7 mouse cellular contexts compared by ENCODE assay signal in genomic region chr10:80538710-80539394, GRCm38 (mm10). TPM values are rescaled to one million over a fixed set of nuclear protein-coding genes. Genes with fewer than 3 reads are reported as not detected.
DNase-seq lines count a peak whose midpoint lies in the region; ATAC-seq and TF ChIP-seq lines count a peak whose summit lies in the region.

Gene Atp8b3, minus strand, starts transcription at chr10:80539124.

- TF ChIP-seq CTCF in MEL (IDR thresholded peaks at IDR 0.05 in 2 of 3, conservative IDR thresholded peaks at IDR 0.05 in 1 of 3; ENCODE audit: control insufficient read depth in 1 of 3, insufficient read depth in 1 of 3, low read depth in 2 of 3, low read length in 3 of 3, poor library complexity in 1 of 3, severe bottlenecking in 1 of 3), result peak; percentile 9 to 42 (median 26); a peak in 3 of 6 replicates

- H3K36me3 ChIP-seq in MEL (ENCODE audit: control insufficient read depth in 1 of 2, insufficient read depth in 2 of 2, low read length in 2 of 2), result peaks cover 0 to 9% of the 10 kb centered on the region in 2 experiments; a peak in 3 of 4 replicates
- H3K36me3 ChIP-seq in forebrain, embryonic 13.5 days (ENCODE audit: poor library complexity, severe bottlenecking), result peaks cover 30% of the 10 kb centered on the region
- peaks cover 30% of the 10 kb centered on the region for H3K36me3 ChIP-seq in hindbrain, embryonic 10.5 days
- peaks cover 30% of the 10 kb centered on the region for H3K36me3 ChIP-seq in limb, embryonic 14.5 days (ENCODE audit: control insufficient read depth, insufficient read depth, low read length)
- H3K36me3 ChIP-seq in midbrain, embryonic 15.5 days (replicated peaks), result peaks cover 15% of the 10 kb centered on the region; the same call in 1 of the 2 replicates

- no peak within 1 kb of the TSS for H3K27ac ChIP-seq in MEL (ENCODE audit: control insufficient read depth, low read depth, low read length)
- no peak within 1 kb of the TSS for H3K27ac ChIP-seq in forebrain, embryonic 13.5 days
- H3K27ac ChIP-seq in hindbrain, embryonic 10.5 days, result peak within 1 kb of the TSS; percentile 57; the same call in 1 of the 2 replicates
- H3K27ac ChIP-seq in limb, embryonic 14.5 days (replicated peaks; ENCODE audit: low read depth, low read length), result no peak within 1 kb of the TSS
- no peak within 1 kb of the TSS for H3K27ac ChIP-seq in midbrain, embryonic 15.5 days

- no peaks in the 10 kb centered on the region for H3K27me3 ChIP-seq in MEL (ENCODE audit: control insufficient read depth in 1 of 2, insufficient read depth in 2 of 2, low read length in 2 of 2)
- H3K27me3 ChIP-seq in forebrain, embryonic 13.5 days, result peaks cover 47% of the 10 kb centered on the region
- peaks cover 53% of the 10 kb centered on the region for H3K27me3 ChIP-seq in hindbrain, embryonic 10.5 days (ENCODE audit: insufficient read depth, poor library complexity, severe bottlenecking)
- H3K27me3 ChIP-seq in limb, embryonic 14.5 days (ENCODE audit: control insufficient read depth, insufficient read depth, low read length), result peaks cover 32% of the 10 kb centered on the region; the same call in 1 of the 2 replicates
- H3K27me3 ChIP-seq in midbrain, embryonic 15.5 days (replicated peaks), result peaks cover 43% of the 10 kb centered on the region

- DNase-seq in MEL (ENCODE audit: low read depth, low spot score), result peak; percentile 99
- peak; percentile 89 for DNase-seq in adrenal gland, postnatal 25 days
- DNase-seq in hindbrain, embryonic 10.5 days (ENCODE audit: low spot score), result peak; percentile 78
- DNase-seq in limb, embryonic 14.5 days (ENCODE audit: low spot score), result peak; percentile 55
- DNase-seq in spleen, postnatal 4 days (ENCODE audit: low spot score in 2 of 2), result peak; percentile 99 to 100

- peak; percentile 22 to 36; a peak in 1 of 4 replicates for TF ChIP-seq POLR2A in MEL (IDR thresholded peaks at IDR 0.05; ENCODE audit: control insufficient read depth in 1 of 2, insufficient read depth in 1 of 2, low read depth in 1 of 2, low read length in 2 of 2, poor library complexity in 1 of 2)
- no peak for TF ChIP-seq POLR2A in limb, embryonic 14.5 days (IDR thresholded peaks at IDR 0.05; ENCODE audit: borderline replicate concordance, extremely low read depth, insufficient read depth, insufficient read length)

- no peaks in the 10 kb centered on the region for H3K79me2 ChIP-seq in MEL (ENCODE audit: control insufficient read depth, insufficient read depth, low read length, poor library complexity)

- peaks cover 10 to 35% of the 10 kb centered on the region in 2 experiments; a peak in 3 of 4 replicates for H3K4me1 ChIP-seq in MEL (ENCODE audit: control insufficient read depth in 1 of 2, insufficient read depth in 2 of 2, low read length in 2 of 2)
- H3K4me1 ChIP-seq in forebrain, embryonic 13.5 days, result peaks cover 9% of the 10 kb centered on the region
- peaks cover 36% of the 10 kb centered on the region for H3K4me1 ChIP-seq in hindbrain, embryonic 10.5 days (replicated peaks)
- peaks cover 3% of the 10 kb centered on the region; the same call in 1 of the 2 replicates for H3K4me1 ChIP-seq in limb, embryonic 14.5 days (ENCODE audit: control insufficient read depth, insufficient read depth, low read length)
- H3K4me1 ChIP-seq in midbrain, embryonic 15.5 days, result peaks cover 4% of the 10 kb centered on the region; the same call in 1 of the 2 replicates

- peak; percentile 66; the same call in 1 of the 2 replicates for ATAC-seq in forebrain, embryonic 13.5 days
- 0 out of 2 replicates have a peak, but pooled peaks have one; percentile 21 for ATAC-seq in limb, embryonic 14.5 days (ENCODE audit: low FRiP score, low read depth)
- 0 out of 2 replicates have a peak, but pooled peaks have one; percentile 56 for ATAC-seq in midbrain, embryonic 15.5 days (replicated peaks)

- H3K4me3 ChIP-seq in MEL (ENCODE audit: control insufficient read depth in 1 of 2, insufficient read depth in 1 of 2, low read depth in 2 of 2, low read length in 2 of 2), result peak within 1 kb of the TSS; percentile 47 to 86
- peak within 1 kb of the TSS; percentile 12; the same call in 1 of the 2 replicates for H3K4me3 ChIP-seq in forebrain, embryonic 13.5 days
- peak within 1 kb of the TSS; percentile 46 for H3K4me3 ChIP-seq in hindbrain, embryonic 10.5 days
- H3K4me3 ChIP-seq in limb, embryonic 14.5 days (replicated peaks; ENCODE audit: low read length), result 0 out of 2 replicates have a peak within 1 kb of the TSS, but pooled peaks have one; percentile 7
- H3K4me3 ChIP-seq in midbrain, embryonic 15.5 days, result no peak within 1 kb of the TSS

- no peak for TF ChIP-seq EP300 in MEL (IDR thresholded peaks at IDR 0.05; ENCODE audit: low read depth in 1 of 2, low read length in 2 of 2)

- WGBS in forebrain, embryonic 13.5 days, result 3% methylated on average over 30 of the region's 30 CpGs
- 2% methylated on average over 30 of the region's 30 CpGs for WGBS in hindbrain, embryonic 10.5 days
- 4% methylated on average over 28 of the region's 30 CpGs for WGBS in limb, embryonic 14.5 days
- WGBS in midbrain, embryonic 15.5 days, result 2% methylated on average over 30 of the region's 30 CpGs

- H3K9me3 ChIP-seq in MEL (replicated peaks; ENCODE audit: insufficient read depth, low read length), result no peaks in the 10 kb centered on the region
- no peaks in the 10 kb centered on the region for H3K9me3 ChIP-seq in forebrain, embryonic 13.5 days (replicated peaks)
- H3K9me3 ChIP-seq in hindbrain, embryonic 10.5 days, result no peaks in the 10 kb centered on the region
- H3K9me3 ChIP-seq in limb, embryonic 14.5 days (ENCODE audit: control insufficient read depth, low read length), result no peaks in the 10 kb centered on the region
- no peaks in the 10 kb centered on the region for H3K9me3 ChIP-seq in midbrain, embryonic 15.5 days

- peak within 1 kb of the TSS; percentile 45 for H3K4me2 ChIP-seq in forebrain, embryonic 13.5 days
- H3K4me2 ChIP-seq in limb, embryonic 14.5 days (replicated peaks; ENCODE audit: low read depth, low read length, severe bottlenecking), result peak within 1 kb of the TSS; percentile 37
- peak within 1 kb of the TSS; percentile 32; the same call in 1 of the 2 replicates for H3K4me2 ChIP-seq in midbrain, embryonic 15.5 days

- peak within 1 kb of the TSS; percentile 58 for H3K9ac ChIP-seq in MEL (ENCODE audit: control insufficient read depth, low read depth, low read length, poor library complexity, severe bottlenecking)
- no peak within 1 kb of the TSS for H3K9ac ChIP-seq in forebrain, embryonic 13.5 days
- no peak within 1 kb of the TSS for H3K9ac ChIP-seq in limb, embryonic 14.5 days (ENCODE audit: low read depth, low read length, severe bottlenecking)
- H3K9ac ChIP-seq in midbrain, embryonic 15.5 days, result no peak within 1 kb of the TSS

- TF ChIP-seq RAD21 in MEL (IDR thresholded peaks at IDR 0.05; ENCODE audit: low read depth, low read length), result no peak

TF ChIP-seq in MEL, 35 proteins besides CTCF, POLR2A, EP300 and RAD21:
- TF ChIP-seq MAFK (IDR thresholded peaks at IDR 0.05; ENCODE audit: borderline replicate concordance, low read depth, low read length) (no peak), USF1 (IDR thresholded peaks at IDR 0.05; ENCODE audit: low read depth, low read length) (peak; percentile 34; the same call in 1 of the 2 replicates), TAL1 (IDR thresholded peaks at IDR 0.05; ENCODE audit: low read length) (no peak), GABPA (IDR thresholded peaks at IDR 0.05; ENCODE audit: low read depth, low read length) (no peak)

RNA-seq across cellular contexts. Expression of gene Atp8b3, which starts in this region (rescaled TPM):
- total RNA-seq in MEL (2012; rRNA removed), result 0.03 TPM in 1 of 2 replicates, not detected in the other
- under 1 TPM in 1 of 2 experiments, not detected in 1; 0.13 TPM for polyA plus RNA-seq in MEL (2012; ENCODE audit: insufficient read depth in 1 of 2, insufficient read length in 2 of 2, low read depth in 1 of 2, low replicate concordance in 2 of 2, missing spikeins in 1 of 2)
- 0.29 and 0.64 TPM in 2 replicates for total RNA-seq in adrenal gland, postnatal 25 days (2021)
- 0.33 and 0.36 TPM in 2 replicates for polyA plus RNA-seq in forebrain, embryonic 13.5 days (2015; fragmentation: Nextera tagmentation; extraction: Ambion mirVana)
- 0.56 and 0.90 TPM in 2 replicates for polyA plus RNA-seq in hindbrain, embryonic 10.5 days (2016; fragmentation: Nextera tagmentation; extraction: Ambion mirVana)
- 0.30 and 0.70 TPM in 2 replicates for polyA plus RNA-seq in limb, embryonic 14.5 days (2012; rRNA removed)
- polyA plus RNA-seq in limb, embryonic 14.5 days (2014; fragmentation: Nextera tagmentation; extraction: Ambion mirVana), result 0.14 and 0.22 TPM in 2 replicates
- 0.90 and 1.2 TPM in 2 replicates for polyA plus RNA-seq in midbrain, embryonic 15.5 days (2015; fragmentation: Nextera tagmentation; extraction: Ambion mirVana)

Comparison
In these comparisons a context has a peak if more than half of its experiments do, and no peak if none do; other contexts are left out.
1. Peak in DNase-seq, H3K4me3 ChIP-seq and H3K9ac ChIP-seq in MEL; RNA of the gene not detected or under 1 TPM.
2. Peak in DNase-seq in adrenal gland, postnatal 25 days; RNA of the gene not detected or under 1 TPM.
3. Peak in ATAC-seq, H3K4me3 ChIP-seq and H3K4me2 ChIP-seq in forebrain, embryonic 13.5 days; RNA of the gene not detected or under 1 TPM.
4. Peak in DNase-seq, H3K4me3 ChIP-seq and H3K27ac ChIP-seq in hindbrain, embryonic 10.5 days; RNA of the gene not detected or under 1 TPM.
5. Peak in DNase-seq, ATAC-seq, H3K4me3 ChIP-seq and H3K4me2 ChIP-seq in limb, embryonic 14.5 days; RNA of the gene not detected or under 1 TPM.